Mouse (Mus musculus): ENCODE data around the gene Fbxl5. TPM values are rescaled to one million over a fixed set of nuclear protein-coding genes. Genes with fewer than 3 reads are reported as not detected.

Fbxl5 gene
- total and polyA plus RNA-seq, 3 experiments = 20.9 to 45.3 (median 28.1) TPM

- TF ChIP-seq NRF1 (IDR thresholded peaks at IDR 0.05; ENCODE audit: low read depth, low read length) (no peak), MAFK (IDR thresholded peaks at IDR 0.05; ENCODE audit: insufficient replicate concordance, low read length) (peak; percentile 87), KAT2A (IDR thresholded peaks at IDR 0.05; ENCODE audit: insufficient replicate concordance, low read length) (no peak), SIN3A (IDR thresholded peaks at IDR 0.05; ENCODE audit: low read length) (peak; percentile 73), JUN (IDR thresholded peaks at IDR 0.05; ENCODE audit: insufficient read depth, low read depth, low read length) (no peak), ZMIZ1 (IDR thresholded peaks at IDR 0.05; ENCODE audit: low read depth, low read length) (no peak), POLR2A (IDR thresholded peaks at IDR 0.05; ENCODE audit: low read depth, low read length) (no peak), MAZ (IDR thresholded peaks at IDR 0.05; ENCODE audit: low read depth, low read length) (no peak), EP300 (IDR thresholded peaks at IDR 0.05; ENCODE audit: low read length) (0 out of 2 replicates have a peak, but pooled peaks have one; percentile 11), TBP (conservative IDR thresholded peaks at IDR 0.05; ENCODE audit: low read depth, low read length) (no peak), CHD1 (IDR thresholded peaks at IDR 0.05; ENCODE audit: low read depth, low read length) (no peak), JUND (conservative IDR thresholded peaks at IDR 0.05; ENCODE audit: low read depth, low read length) (no peak), MXI1 (IDR thresholded peaks at IDR 0.05; ENCODE audit: low read depth, low read length) (peak; percentile 54), MEF2A (IDR thresholded peaks at IDR 0.05; ENCODE audit: borderline replicate concordance, low read depth, low read length) (no peak), USF2 (conservative IDR thresholded peaks at IDR 0.05; ENCODE audit: low read depth, low read length) (no peak), UBTF (IDR thresholded peaks at IDR 0.05; ENCODE audit: low read depth, low read length) (no peak), PAX5 (IDR thresholded peaks at IDR 0.05; ENCODE audit: low read length) (no peak), RAD21 (IDR thresholded peaks at IDR 0.05; ENCODE audit: low read depth, low read length) (peak; percentile 98)
These were observed 19.9 kb upstream of the Fbxl5 start (continued) for GRCm38 (mm10) chr5:43841144-43842010.

GRCm38 (mm10) chr5:43837372-43837771 is 15.9 kb upstream of the Fbxl5 start:
- H3K9ac ChIP-seq (ENCODE audit: insufficient read depth, low read depth) = no peak overlapping the region
- no peak overlapping the region for H3K4me3 ChIP-seq (replicated peaks in 1 of 3; ENCODE audit: low read depth in 2 of 3, low read length in 2 of 3, poor library complexity in 1 of 3)
- peaks cover 0 to 4% of the 10 kb centered on the region in 2 experiments for H3K36me3 ChIP-seq (replicated peaks in 1 of 2; ENCODE audit: control insufficient read depth in 1 of 2, insufficient read depth in 1 of 2, low read length in 1 of 2)
- dilution Hi-C loops (cut with MboI; ENCODE audit: extremely low pct_ligation_motif_present, extremely low pct_unique_long_range_greater_than_20kb, low sequenced_read_pairs) = no loop called here
- no peak overlapping the region for H3K27ac ChIP-seq (ENCODE audit: insufficient read depth, low read depth)
- H3K4me2 ChIP-seq (ENCODE audit: insufficient read depth, low read depth, poor library complexity, severe bottlenecking) = no peak overlapping the region
- no peaks in the 10 kb centered on the region for H3K9me3 ChIP-seq (replicated peaks; ENCODE audit: low read length)
- in situ Hi-C loops (cut with MboI; ENCODE audit: low pct_ligation_motif_present, low pct_unique_long_range_greater_than_20kb, low sequenced_read_pairs) = no loop called here
- peak; percentile 59 for DNase-seq (ENCODE audit: extremely low read depth)
- peaks cover 0 to 15% of the 10 kb centered on the region in 2 experiments; a peak in 2 of 4 replicates for H3K4me1 ChIP-seq (ENCODE audit: control insufficient read depth in 1 of 2, insufficient read depth in 2 of 2)
- H3K27me3 ChIP-seq (replicated peaks) = no peaks in the 10 kb centered on the region
- H3K79me2 ChIP-seq (replicated peaks; ENCODE audit: control insufficient read depth, extremely low read depth, insufficient read depth, poor library complexity, severe bottlenecking) = no peaks in the 10 kb centered on the region
- TF ChIP-seq EP300 (IDR thresholded peaks at IDR 0.05; ENCODE audit: low read length) (no peak), IRF4 (IDR thresholded peaks at IDR 0.05; ENCODE audit: low read depth, low read length) (no peak), UBTF (IDR thresholded peaks at IDR 0.05; ENCODE audit: low read depth, low read length) (no peak), CHD1 (IDR thresholded peaks at IDR 0.05; ENCODE audit: low read depth, low read length) (no peak), ELF1 (IDR thresholded peaks at IDR 0.05; ENCODE audit: low read depth, low read length) (peak; percentile 83), GABPA (IDR thresholded peaks at IDR 0.05; ENCODE audit: insufficient replicate concordance, low read depth, low read length) (no peak), CHD2 (IDR thresholded peaks at IDR 0.05; ENCODE audit: low read length) (no peak), CTCF (conservative IDR thresholded peaks at IDR 0.05 in 1 of 2, IDR thresholded peaks at IDR 0.05 in 1 of 2; ENCODE audit: low read depth in 2 of 2, low read length in 2 of 2) (peak; percentile 72 to 83), TCF12 (IDR thresholded peaks at IDR 0.05; ENCODE audit: low read depth, low read length) (no peak), E2F4 (IDR thresholded peaks at IDR 0.05; ENCODE audit: insufficient replicate concordance, low read depth, low read length) (no peak), MAZ (IDR thresholded peaks at IDR 0.05; ENCODE audit: low read depth, low read length) (no peak), PAX5 (IDR thresholded peaks at IDR 0.05; ENCODE audit: low read length) (no peak), USF2 (conservative IDR thresholded peaks at IDR 0.05; ENCODE audit: low read depth, low read length) (no peak), ETS1 (conservative IDR thresholded peaks at IDR 0.05; ENCODE audit: low read depth, low read length) (no peak), MAFK (IDR thresholded peaks at IDR 0.05; ENCODE audit: insufficient replicate concordance, low read length) (no peak), SMC3 (IDR thresholded peaks at IDR 0.05; ENCODE audit: low read depth, low read length) (peak; percentile 31), BHLHE40 (IDR thresholded peaks at IDR 0.05; ENCODE audit: low read depth, low read length) (no peak), MAX (IDR thresholded peaks at IDR 0.05; ENCODE audit: low read length) (no peak), NELFE (IDR thresholded peaks at IDR 0.05; ENCODE audit: low read depth, low read length) (no peak), RCOR1 (conservative IDR thresholded peaks at IDR 0.05; ENCODE audit: low read depth, low read length) (no peak), MYC (IDR thresholded peaks at IDR 0.05; ENCODE audit: low read depth, low read length) (no peak), TBP (conservative IDR thresholded peaks at IDR 0.05; ENCODE audit: low read depth, low read length) (no peak), NRF1 (IDR thresholded peaks at IDR 0.05; ENCODE audit: low read depth, low read length) (no peak), RAD21 (IDR thresholded peaks at IDR 0.05; ENCODE audit: low read depth, low read length) (peak; percentile 48), ZC3H11A (IDR thresholded peaks at IDR 0.05; ENCODE audit: low read depth, low read length) (no peak)

All from CH12.LX (cell line).